Mouse (Mus musculus) MEL (cell line): ENCODE measurements around the gene Tbcd. TPM values are rescaled to one million over a fixed set of nuclear protein-coding genes. Genes with fewer than 3 reads are reported as not detected.
A peak's percentile ranks its signal among the peaks of the same experiment; 100 is the strongest.

ENCODE experiments used
- DNase-seq: peaks from one replicate; pipeline ENCODE4 v3.0.0; 2011; ENCODE audit warnings: low read depth, low spot score
- H3K27ac ChIP-seq: 2 replicates; pipeline ENCODE4 v1.5.1; 2012; ENCODE audit warnings: low read depth, mild to moderate bottlenecking, control low read depth, low read length, moderate library complexity; ENCODE audit not compliant: control insufficient read depth
- H3K27me3 ChIP-seq, 2 experiments: fragments of 150-350 bp in 1 of 2; sonication (generic) in 1 of 2; 2 replicates each; pipeline ENCODE4 v1.6.1; 2012; ENCODE audit warnings: low read length in 2 of 2, mild to moderate bottlenecking in 2 of 2, improper control_type of control experiment in 1 of 2, moderate library complexity in 1 of 2; ENCODE audit not compliant: insufficient read depth in 2 of 2, control insufficient read depth in 1 of 2
- H3K36me3 ChIP-seq, 2 experiments: 2 replicates each; pipeline ENCODE4 v1.6.1; 2012 to 2014; ENCODE audit warnings: low read length in 2 of 2, improper control_type of control experiment in 1 of 2, inconsistent platforms in 1 of 2, mild to moderate bottlenecking in 1 of 2; ENCODE audit not compliant: insufficient read depth in 2 of 2, control insufficient read depth in 1 of 2
- H3K4me1 ChIP-seq, 2 experiments: fragments of 150-350 bp in 1 of 2; sonication (generic) in 1 of 2; 2 replicates each; pipeline ENCODE4 v1.6.1; 2012; ENCODE audit warnings: low read length in 2 of 2, improper control_type of control experiment in 1 of 2, mild to moderate bottlenecking in 1 of 2; ENCODE audit not compliant: insufficient read depth in 2 of 2, control insufficient read depth in 1 of 2
- H3K4me3 ChIP-seq, 2 experiments: fragments of 150-350 bp in 1 of 2; sonication (generic) in 1 of 2; 2 replicates each; pipeline ENCODE4 v1.5.1; 2012; ENCODE audit warnings: low read depth in 2 of 2, low read length in 2 of 2, mild to moderate bottlenecking in 2 of 2, moderate library complexity in 2 of 2, control low read depth in 1 of 2, improper control_type of control experiment in 1 of 2; ENCODE audit not compliant: control insufficient read depth in 1 of 2, insufficient read depth in 1 of 2
- H3K79me2 ChIP-seq: 2 replicates; pipeline ENCODE4 v1.6.1; 2012; ENCODE audit warnings: mild to moderate bottlenecking, low read length, moderate library complexity; ENCODE audit not compliant: control insufficient read depth, poor library complexity, insufficient read depth
- H3K9ac ChIP-seq: 2 replicates; pipeline ENCODE4 v1.6.1; 2012; ENCODE audit warnings: low read depth, mild to moderate bottlenecking, control low read depth, low read length, moderate library complexity; ENCODE audit not compliant: control insufficient read depth, poor library complexity, severe bottlenecking
- H3K9me3 ChIP-seq: fragments of 150-350 bp; sonication (generic); replicated peaks from 2 replicates; pipeline ENCODE4 v1.6.1; 2012; ENCODE audit warnings: mild to moderate bottlenecking, low read length, improper control_type of control experiment, moderate library complexity; ENCODE audit not compliant: insufficient read depth
- BHLHE40 ChIP-seq: IDR thresholded peaks from 2 replicates; pipeline ENCODE4 v1.6.1; 2012; ENCODE audit warnings: low read depth, mild to moderate bottlenecking, inconsistent platforms, low read length, improper control_type of control experiment, borderline replicate concordance
- CHD1 ChIP-seq: IDR thresholded peaks from 2 replicates; pipeline ENCODE4 v1.6.1; 2012; ENCODE audit warnings: low read depth, mild to moderate bottlenecking, inconsistent platforms, low read length, improper control_type of control experiment
- CTCF ChIP-seq, 3 experiments: IDR thresholded peaks in 2 of 3; conservative IDR thresholded peaks in 1 of 3; 2 replicates each; pipeline ENCODE4 v1.5.1; 2011 to 2012; ENCODE audit warnings: low read length in 3 of 3, low read depth in 2 of 3, mild to moderate bottlenecking in 2 of 3, improper control_type of control experiment in 1 of 3, inconsistent platforms in 1 of 3, mixed read lengths in 1 of 3, moderate library complexity in 1 of 3; ENCODE audit not compliant: control insufficient read depth in 1 of 3, insufficient read depth in 1 of 3, poor library complexity in 1 of 3, severe bottlenecking in 1 of 3
- E2F4 ChIP-seq: IDR thresholded peaks from 2 replicates; pipeline ENCODE4 v1.6.1; 2011; ENCODE audit warnings: low read depth, low read length, improper control_type of control experiment, borderline replicate concordance
- EP300 ChIP-seq, 2 experiments: IDR thresholded peaks; 2 replicates each; pipeline ENCODE4 v1.6.1; 2011; ENCODE audit warnings: improper control_type of control experiment in 2 of 2, low read length in 2 of 2, low read depth in 1 of 2, mild to moderate bottlenecking in 1 of 2
- HCFC1 ChIP-seq: IDR thresholded peaks from 2 replicates; pipeline ENCODE4 v1.6.1; 2012; ENCODE audit warnings: low read depth, mild to moderate bottlenecking, inconsistent platforms, low read length, improper control_type of control experiment, moderate library complexity
- JUND ChIP-seq: IDR thresholded peaks from 2 replicates; pipeline ENCODE4 v1.6.1; 2011; ENCODE audit warnings: low read depth, mild to moderate bottlenecking, improper control_type of control experiment, low read length
- KAT2A ChIP-seq: conservative IDR thresholded peaks from 2 replicates; pipeline ENCODE4 v1.6.1; 2012; ENCODE audit warnings: low read depth, low read length, improper control_type of control experiment, inconsistent platforms
- MAZ ChIP-seq: IDR thresholded peaks from 2 replicates; pipeline ENCODE4 v1.6.1; 2012; ENCODE audit warnings: low read depth, mild to moderate bottlenecking, inconsistent platforms, low read length, improper control_type of control experiment
- MEF2A ChIP-seq: IDR thresholded peaks from 2 replicates; pipeline ENCODE4 v1.6.1; 2014; ENCODE audit warnings: low read depth, mild to moderate bottlenecking, inconsistent platforms, low read length, improper control_type of control experiment; ENCODE audit not compliant: poor library complexity, insufficient replicate concordance, severe bottlenecking; ENCODE audit errors: extremely low read depth
- MXI1 ChIP-seq: IDR thresholded peaks from 2 replicates; pipeline ENCODE4 v1.6.1; 2011; ENCODE audit warnings: mild to moderate bottlenecking, low read depth, low read length, improper control_type of control experiment
- MYB ChIP-seq: IDR thresholded peaks from 2 replicates; pipeline ENCODE4 v1.6.1; 2011; ENCODE audit warnings: mild to moderate bottlenecking, low read depth, low read length, improper control_type of control experiment
- MYC ChIP-seq: IDR thresholded peaks from 2 replicates; pipeline ENCODE4 v1.6.1; 2011; ENCODE audit warnings: low read depth, mild to moderate bottlenecking, low read length, improper control_type of control experiment, moderate library complexity
- NELFE ChIP-seq: IDR thresholded peaks from 2 replicates; pipeline ENCODE4 v1.6.1; 2011; ENCODE audit warnings: low read depth, low read length, improper control_type of control experiment
- POLR2AphosphoS5 ChIP-seq: IDR thresholded peaks from 2 replicates; pipeline ENCODE4 v1.6.1; 2012; ENCODE audit warnings: low read depth, borderline replicate concordance, mild to moderate bottlenecking, inconsistent platforms, low read length, moderate library complexity, mixed read lengths
- RCOR1 ChIP-seq: IDR thresholded peaks from 2 replicates; pipeline ENCODE4 v1.6.1; 2012; ENCODE audit warnings: low read depth, mild to moderate bottlenecking, inconsistent platforms, low read length, improper control_type of control experiment
- SIN3A ChIP-seq: IDR thresholded peaks from 2 replicates; pipeline ENCODE4 v1.6.1; 2012; ENCODE audit warnings: low read length, improper control_type of control experiment, inconsistent platforms
- SMC3 ChIP-seq: IDR thresholded peaks from 2 replicates; pipeline ENCODE4 v1.6.1; 2011; ENCODE audit warnings: low read depth, low read length, improper control_type of control experiment
- TCF12 ChIP-seq: IDR thresholded peaks from 2 replicates; pipeline ENCODE4 v1.6.1; 2014; ENCODE audit warnings: low read depth, mild to moderate bottlenecking, inconsistent platforms, low read length, improper control_type of control experiment, moderate library complexity
- UBTF ChIP-seq: IDR thresholded peaks from 2 replicates; pipeline ENCODE4 v1.6.1; 2012; ENCODE audit warnings: low read depth, mild to moderate bottlenecking, inconsistent platforms, low read length, improper control_type of control experiment, moderate library complexity, borderline replicate concordance; ENCODE audit not compliant: insufficient read depth
- USF1 ChIP-seq: IDR thresholded peaks from 2 replicates; pipeline ENCODE4 v1.6.1; 2014; ENCODE audit warnings: low read depth, mild to moderate bottlenecking, inconsistent platforms, low read length, improper control_type of control experiment, moderate library complexity
- ZC3H11A ChIP-seq: IDR thresholded peaks from 2 replicates; pipeline ENCODE4 v1.6.1; 2012; ENCODE audit warnings: low read depth, mild to moderate bottlenecking, inconsistent platforms, low read length, improper control_type of control experiment
- ZKSCAN1 ChIP-seq: IDR thresholded peaks from 2 replicates; pipeline ENCODE4 v1.6.1; 2012; ENCODE audit warnings: low read depth, mild to moderate bottlenecking, inconsistent platforms, low read length, improper control_type of control experiment, moderate library complexity
- ZMIZ1 ChIP-seq: IDR thresholded peaks from 2 replicates; pipeline ENCODE4 v1.6.1; 2012; ENCODE audit warnings: low read depth, mild to moderate bottlenecking, inconsistent platforms, low read length, improper control_type of control experiment, moderate library complexity
- polyA plus RNA-seq, 2 experiments: library from polyadenylated mRNA; stranded (reverse) in 1 of 2; unstranded in 1 of 2; fragments of >175 nt in 1 of 2; fragments of >200 nt in 1 of 2; gene quantifications; 2 replicates each; pipeline versions ENCODE4 v1.2.1 to v1.2.4; 2012; ENCODE audit warnings: low replicate concordance in 2 of 2, low read depth in 1 of 2; ENCODE audit not compliant: insufficient read length in 2 of 2, insufficient read depth in 1 of 2, missing spikeins in 1 of 2
- total RNA-seq: library from RNA; depleted of rRNA; stranded (reverse); fragments of 300-350 nt; gene quantifications from 2 replicates; pipeline ENCODE4 v1.2.3, GENCODE M21; 2012

The Tbcd gene
- total and polyA plus RNA-seq, 3 experiments, result 50.0 to 65.3 TPM; not detected in 1

GRCm38 (mm10) chr11:121420830-121421552, 30.8 kb upstream of the Tbcd start, which contains the start of gene Fn3krp (continued):
- no peak for TF ChIP-seq ZC3H11A
- peak; percentile 67; the same call in 1 of the 2 replicates for TF ChIP-seq MAZ
- peak; percentile 69 for TF ChIP-seq NELFE
- TF ChIP-seq TCF12, result peak; percentile 50
- TF ChIP-seq KAT2A, result 0 out of 2 replicates have a peak, but pooled peaks have one; percentile 34
- TF ChIP-seq BHLHE40, result no peak
- no peak for TF ChIP-seq UBTF
- no peak for TF ChIP-seq POLR2AphosphoS5
- no peak for TF ChIP-seq MEF2A
- TF ChIP-seq, all 39 proteins: peak for 16

GRCm38 (mm10) chr11:121421553-121422173, 30.1 kb upstream of the Tbcd start:
- peak overlapping the region; percentile 91 to 94 for H3K4me3 ChIP-seq
- H3K9me3 ChIP-seq, result no peaks in the 10 kb centered on the region
- H3K27ac ChIP-seq, result peak overlapping the region; percentile 17
- peaks cover 3% of the 10 kb centered on the region; the same call in 1 of the 2 replicates for H3K79me2 ChIP-seq
- H3K4me1 ChIP-seq, result peaks cover 2 to 5% of the 10 kb centered on the region in 2 experiments
- peak; percentile 70 for DNase-seq
- peaks cover 0 to 11% of the 10 kb centered on the region in 2 experiments; a peak in 2 of 4 replicates for H3K36me3 ChIP-seq
- H3K9ac ChIP-seq, result peak overlapping the region; percentile 83
- no peaks in the 10 kb centered on the region for H3K27me3 ChIP-seq
- TF ChIP-seq USF1, result no peak
- no peak for TF ChIP-seq CHD1
- no peak for TF ChIP-seq E2F4
- no peak for TF ChIP-seq RCOR1
- no peak for TF ChIP-seq MEF2A
- no peak for TF ChIP-seq POLR2AphosphoS5
- no peak for TF ChIP-seq SMC3
- no peak for TF ChIP-seq CTCF (IDR thresholded peaks at IDR 0.05 in 2 of 3, conservative IDR thresholded peaks at IDR 0.05 in 1 of 3; ENCODE audit: control insufficient read depth in 1 of 3, insufficient read depth in 1 of 3, low read depth in 2 of 3, low read length in 3 of 3, poor library complexity in 1 of 3, severe bottlenecking in 1 of 3)
- no peak for TF ChIP-seq BHLHE40
- no peak for TF ChIP-seq ZKSCAN1
- no peak for TF ChIP-seq HCFC1
- peak; percentile 65; the same call in 1 of the 2 replicates for TF ChIP-seq MYC
- TF ChIP-seq NELFE, result no peak
- 0 out of 4 replicates have a peak, but pooled peaks of 1 of the 2 experiments have one; percentile 25 for TF ChIP-seq EP300 (IDR thresholded peaks at IDR 0.05; ENCODE audit: low read depth in 1 of 2, low read length in 2 of 2)
- peak; percentile 80 for TF ChIP-seq MXI1
- TF ChIP-seq JUND, result no peak
- TF ChIP-seq ZMIZ1, result no peak
- no peak for TF ChIP-seq MYB
- 0 out of 2 replicates have a peak, but pooled peaks have one; percentile 10 for TF ChIP-seq SIN3A
- no peak; the same call in 1 of the 2 replicates for TF ChIP-seq MAZ
